Mouse (Mus musculus) frontal cortex, postnatal 36 days (tissue): Measurements from ENCODE around the gene Fam117b.

Experiments
- DNase-seq, 2 experiments: peaks; one replicate each; pipeline ENCODE4 v3.0.0; 2022; ENCODE audit warnings: low spot score in 2 of 2

Gene Fam117b

GRCm38 (mm10) chr1:59912413-59913157 is at the start of gene Fam117b:
Gene Fam117b (plus strand): TSS chr1:59913006.
- peak; percentile 96 to 98 for DNase-seq

- no peak for DNase-seq
These were observed 44.8 kb upstream of the Fam117b start for GRCm38 (mm10) chr1:59868041-59868440.

- DNase-seq, result no peak
These were observed 38.8 kb upstream of the Fam117b start for GRCm38 (mm10) chr1:59874023-59874422.

- DNase-seq, result no peak
These were observed 34.7 kb upstream of the Fam117b start for GRCm38 (mm10) chr1:59878098-59878497.

GRCm38 (mm10) chr1:59883349-59884134 is 29.3 kb upstream of the Fam117b start:
- peak; percentile 75 to 76 for DNase-seq

- DNase-seq, result peak in 1 of 2 experiments; percentile 20
These were observed 25.9 kb upstream of the Fam117b start for GRCm38 (mm10) chr1:59886899-59887298.

- no peak for DNase-seq
These were observed 24.8 kb upstream of the Fam117b start for GRCm38 (mm10) chr1:59888018-59888417.

GRCm38 (mm10) chr1:59891185-59891584 is 21.6 kb upstream of the Fam117b start:
- no peak for DNase-seq

GRCm38 (mm10) chr1:59892777-59893176 is 20.0 kb upstream of the Fam117b start:
- no peak for DNase-seq

GRCm38 (mm10) chr1:59894025-59894424 is 18.8 kb upstream of the Fam117b start:
- no peak for DNase-seq

- DNase-seq, result peak in 1 of 2 experiments; percentile 24
These were observed 17.4 kb upstream of the Fam117b start for GRCm38 (mm10) chr1:59895456-59895855.

- DNase-seq, result no peak
These were observed 15.5 kb upstream of the Fam117b start for GRCm38 (mm10) chr1:59897147-59897798.

- no peak for DNase-seq
These were observed 13.1 kb upstream of the Fam117b start for GRCm38 (mm10) chr1:59899679-59900078.

- no peak for DNase-seq
These were observed 11.5 kb upstream of the Fam117b start for GRCm38 (mm10) chr1:59901082-59901876.

GRCm38 (mm10) chr1:59902634-59903033 is 10.2 kb upstream of the Fam117b start:
- no peak for DNase-seq

- no peak for DNase-seq
These were observed 8.0 kb upstream of the Fam117b start for GRCm38 (mm10) chr1:59904630-59905295.

GRCm38 (mm10) chr1:59905916-59906315 is 6.9 kb upstream of the Fam117b start:
- no peak for DNase-seq

- DNase-seq, result no peak
These were observed 5.8 kb upstream of the Fam117b start for GRCm38 (mm10) chr1:59906819-59907521.

- DNase-seq, result no peak
These were observed 5.1 kb upstream of the Fam117b start for GRCm38 (mm10) chr1:59907700-59908099.

- DNase-seq, result no peak
These were observed 1.9 kb upstream of the Fam117b start for GRCm38 (mm10) chr1:59910941-59911340.
